ENCODE assay signal across 26 mouse cellular contexts in the genomic region with DNA sequence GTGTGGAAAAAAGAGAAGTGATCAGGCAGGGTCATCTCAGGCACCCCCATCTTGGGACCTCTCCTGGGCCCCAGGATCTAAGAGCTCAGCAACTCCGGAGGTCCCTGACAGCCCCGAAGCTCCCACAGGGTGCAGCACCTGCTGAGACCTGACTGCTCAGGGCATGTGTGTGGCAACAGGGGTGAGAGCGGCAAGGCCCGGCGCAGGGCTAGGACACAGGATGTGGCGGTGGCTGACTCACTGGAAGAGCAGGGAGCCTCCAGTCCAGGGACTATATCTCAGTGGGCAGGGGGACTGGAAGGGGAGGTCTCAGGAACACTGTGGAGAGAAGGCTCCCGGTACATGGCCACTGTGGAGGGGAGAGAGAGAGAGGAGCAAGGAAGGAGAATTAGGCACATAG. TPM values are rescaled to one million over a fixed set of nuclear protein-coding genes. Genes with fewer than 3 reads are reported as not detected.
DNase-seq lines count a peak whose midpoint lies in the region; ATAC-seq and TF ChIP-seq lines count a peak whose summit lies in the region.
"Had no signal": no experiment of that assay in that cellular context is flagged by ENCODE, and none has a peak within 500 bp of the region (broad histone marks: within the 10 kb centered on the region; RNA-seq: fewer than 3 reads in every experiment).

No protein-coding gene starts in this region.

- H3K4me2 ChIP-seq in neural tube, embryonic 12.5 days (replicated peaks) = 0 out of 2 replicates have a peak overlapping the region, but pooled peaks have one; percentile 3
- no peak overlapping the region for H3K4me2 ChIP-seq in neural tube, embryonic 15.5 days
- H3K4me2 ChIP-seq in myocyte (ENCODE audit: low read depth) = peak overlapping the region; percentile 38
- no peak overlapping the region for H3K4me2 ChIP-seq in kidney, embryonic 15.5 days
- H3K4me2 ChIP-seq: forebrain, embryonic 15.5 days; heart, embryonic 13.5 days; intestine, embryonic 15.5 days had no signal

- peak; percentile 90 for DNase-seq in heart, adult 11 months
- no peak for DNase-seq in heart, adult 18-20 months
- DNase-seq in right cerebral cortex, postnatal 25 days = no peak
- DNase-seq: adrenal gland, adult 2 months; adrenal gland, postnatal 25 days; B cell, adult 2 months; cerebellum, adult 2 months; cerebellum, postnatal 10 days; gastrocnemius, postnatal 36 days; heart, adult 2 months; heart, postnatal 36 days had no signal

- H3K27me3 ChIP-seq in neural tube, embryonic 12.5 days (replicated peaks) = peaks cover 55% of the 10 kb centered on the region
- H3K27me3 ChIP-seq in neural tube, embryonic 15.5 days (replicated peaks) = peaks cover 30% of the 10 kb centered on the region
- no peaks in the 10 kb centered on the region for H3K27me3 ChIP-seq in C2C12 (ENCODE audit: control insufficient read depth, insufficient read depth, insufficient read length)
- H3K27me3 ChIP-seq in myocyte (ENCODE audit: control insufficient read depth, insufficient read depth, insufficient read length) = no peaks in the 10 kb centered on the region
- peaks cover 54% of the 10 kb centered on the region for H3K27me3 ChIP-seq in kidney, embryonic 15.5 days
- H3K27me3 ChIP-seq: intestine, embryonic 15.5 days had no signal

- H3K79me3 ChIP-seq in C2C12 (ENCODE audit: low read depth) = no peaks in the 10 kb centered on the region

- TF ChIP-seq CTCF in C2C12 (IDR thresholded peaks at IDR 0.05; ENCODE audit: control insufficient read depth, insufficient read depth, insufficient read length) = no peak

- H3K4me1 ChIP-seq in neural tube, embryonic 12.5 days = peaks cover 58% of the 10 kb centered on the region
- H3K4me1 ChIP-seq in neural tube, embryonic 15.5 days = peaks cover 52% of the 10 kb centered on the region
- H3K4me1 ChIP-seq in kidney, embryonic 15.5 days = peaks cover 57% of the 10 kb centered on the region

- no peak for TF ChIP-seq POLR2A in myocyte (IDR thresholded peaks at IDR 0.05; ENCODE audit: insufficient read length, low read depth)

- no peak for ATAC-seq in neural tube, embryonic 12.5 days (ENCODE audit: low FRiP score, low read depth)
- ATAC-seq in neural tube, embryonic 15.5 days (ENCODE audit: low FRiP score) = no peak
- no peak for ATAC-seq in kidney, embryonic 15.5 days (replicated peaks; ENCODE audit: low FRiP score)
- ATAC-seq: forebrain, embryonic 15.5 days; hindbrain, postnatal 0 days; intestine, embryonic 15.5 days; Patski had no signal

- H3K9ac ChIP-seq in neural tube, embryonic 12.5 days = no peak overlapping the region
- H3K9ac ChIP-seq in neural tube, embryonic 15.5 days (replicated peaks) = no peak overlapping the region
- H3K9ac ChIP-seq in kidney, embryonic 15.5 days = no peak overlapping the region
- H3K9ac ChIP-seq: forebrain, embryonic 15.5 days; heart, embryonic 13.5 days; intestine, embryonic 15.5 days had no signal

- no peaks in the 10 kb centered on the region for H3K9me3 ChIP-seq in neural tube, embryonic 12.5 days
- no peaks in the 10 kb centered on the region for H3K9me3 ChIP-seq in neural tube, embryonic 15.5 days (replicated peaks)
- no peaks in the 10 kb centered on the region for H3K9me3 ChIP-seq in kidney, embryonic 15.5 days (replicated peaks)
- H3K9me3 ChIP-seq: embryonic facial prominence, embryonic 10.5 days; forebrain, embryonic 15.5 days; heart, embryonic 13.5 days; intestine, embryonic 15.5 days had no signal

- H3K36me3 ChIP-seq in neural tube, embryonic 12.5 days = no peaks in the 10 kb centered on the region
- H3K36me3 ChIP-seq in neural tube, embryonic 15.5 days = no peaks in the 10 kb centered on the region
- H3K36me3 ChIP-seq in C2C12 (ENCODE audit: control insufficient read depth, insufficient read depth) (peaks cover 6% of the 10 kb centered on the region), myocyte (ENCODE audit: control insufficient read depth, insufficient read depth) (peaks cover 4% of the 10 kb centered on the region)
- no peaks in the 10 kb centered on the region for H3K36me3 ChIP-seq in kidney, embryonic 15.5 days
- H3K36me3 ChIP-seq: embryonic facial prominence, embryonic 10.5 days; forebrain, embryonic 15.5 days; heart, embryonic 13.5 days; intestine, embryonic 15.5 days had no signal

- H3K4me3 ChIP-seq in neural tube, embryonic 12.5 days = no peak overlapping the region
- no peak overlapping the region for H3K4me3 ChIP-seq in neural tube, embryonic 15.5 days (replicated peaks)
- H3K4me3 ChIP-seq in C2C12 (ENCODE audit: insufficient read depth, poor library complexity, severe bottlenecking) (no peak overlapping the region), myocyte (no peak overlapping the region)
- H3K4me3 ChIP-seq in kidney, embryonic 15.5 days (replicated peaks) = no peak overlapping the region
- H3K4me3 ChIP-seq: embryonic facial prominence, embryonic 10.5 days; forebrain, embryonic 15.5 days; heart, adult 2 months; heart, embryonic 13.5 days; intestine, embryonic 15.5 days had no signal

- H3ac ChIP-seq in C2C12 (ENCODE audit: control insufficient read depth, insufficient read length, low read depth) (no peak overlapping the region), myocyte (ENCODE audit: control insufficient read depth, insufficient read length) (no peak overlapping the region)

- H3K79me2 ChIP-seq in C2C12 (ENCODE audit: control insufficient read depth, insufficient read depth) (no peaks in the 10 kb centered on the region), myocyte (ENCODE audit: control insufficient read depth, insufficient read depth) (no peaks in the 10 kb centered on the region)

- 72% methylated on average over 7 of the region's 7 CpGs for WGBS in neural tube, embryonic 12.5 days
- 81% methylated on average over 7 of the region's 7 CpGs for WGBS in neural tube, embryonic 15.5 days
- 80% methylated on average over 7 of the region's 7 CpGs for WGBS in kidney, embryonic 15.5 days

- H3K27ac ChIP-seq in neural tube, embryonic 12.5 days = no peak overlapping the region
- H3K27ac ChIP-seq in neural tube, embryonic 15.5 days (replicated peaks) = no peak overlapping the region
- no peak overlapping the region for H3K27ac ChIP-seq in kidney, embryonic 15.5 days
- H3K27ac ChIP-seq: embryonic facial prominence, embryonic 10.5 days; forebrain, embryonic 15.5 days; heart, adult 2 months; heart, embryonic 13.5 days; hindbrain, postnatal 0 days; intestine, embryonic 15.5 days had no signal

TF ChIP-seq in C2C12, 6 proteins besides CTCF, POLR2A, EP300 and RAD21 (continues in another document):
- TF ChIP-seq MYOG (IDR thresholded peaks at IDR 0.05; ENCODE audit: control insufficient read depth, extremely low read depth, insufficient read length) (no peak), USF1 (IDR thresholded peaks at IDR 0.05; ENCODE audit: low read depth) (no peak), MAX (IDR thresholded peaks at IDR 0.05) (no peak), FOSL1 (IDR thresholded peaks at IDR 0.05; ENCODE audit: insufficient read depth, low read length, poor library complexity, severe bottlenecking) (peak; percentile 27), MYOD1 (IDR thresholded peaks at IDR 0.05; ENCODE audit: control insufficient read depth, insufficient read length, low read depth) (peak; percentile 61)

TF ChIP-seq in myocyte, 11 proteins besides CTCF, POLR2A, EP300 and RAD21 (continues in another document):
- TF ChIP-seq MYOD1 (IDR thresholded peaks at IDR 0.05; ENCODE audit: control insufficient read depth in 1 of 3, insufficient read length in 2 of 3, low read depth in 2 of 3) (peak in 2 of 3 experiments; percentile 39 to 81), MAX (IDR thresholded peaks at IDR 0.05; ENCODE audit: low read depth) (no peak), CEBPB (IDR thresholded peaks at IDR 0.05; ENCODE audit: insufficient read depth, poor library complexity, severe bottlenecking) (0 out of 2 replicates have a peak, but pooled peaks have one; percentile 4), MYOG (IDR thresholded peaks at IDR 0.05; ENCODE audit: control insufficient read depth in 1 of 3, insufficient read depth in 1 of 3, insufficient read length in 2 of 3, low read depth in 2 of 3) (peak in 1 of 3 experiments; percentile 64)

RNA-seq across cellular contexts. Expression of a gene that starts 2.2 kb away (rescaled TPM):
- total RNA-seq in heart, adult 18-20 months (2021) = 1 to 10 TPM; 2.0 to 4.6 TPM
- polyA plus RNA-seq in neural tube, embryonic 12.5 days (2016; fragmentation: Nextera tagmentation; extraction: Ambion mirVana) = 5.3 and 5.8 TPM in 2 replicates
- polyA plus RNA-seq in neural tube, embryonic 15.5 days (2015; fragmentation: Nextera tagmentation; extraction: Ambion mirVana) = 2.1 and 3.0 TPM in 2 replicates
- polyA plus RNA-seq in C2C12 (2012; fragmentation: generic; extraction: Trizol) (37.7 TPM), myocyte (2012; fragmentation: generic; extraction: Trizol) (95.3 TPM)
- polyA plus RNA-seq in kidney, embryonic 15.5 days (2015; fragmentation: Nextera tagmentation; extraction: Ambion mirVana) = 11.4 and 12.3 TPM in 2 replicates

RNA-seq across cellular contexts. Expression of a gene that starts 3.7 kb away (rescaled TPM):
- 1 to 10 TPM; 2.6 to 3.0 TPM for total RNA-seq in heart, adult 18-20 months (2021)
- 4.1 and 5.6 TPM in 2 replicates for polyA plus RNA-seq in neural tube, embryonic 12.5 days (2016; fragmentation: Nextera tagmentation; extraction: Ambion mirVana)
- polyA plus RNA-seq in neural tube, embryonic 15.5 days (2015; fragmentation: Nextera tagmentation; extraction: Ambion mirVana) = 8.5 and 8.7 TPM in 2 replicates
- 4.2 TPM for polyA plus RNA-seq in C2C12 (2012; fragmentation: generic; extraction: Trizol)
- 17.5 TPM for polyA plus RNA-seq in myocyte (2012; fragmentation: generic; extraction: Trizol)
- polyA plus RNA-seq in kidney, embryonic 15.5 days (2015; fragmentation: Nextera tagmentation; extraction: Ambion mirVana) = 2.0 and 2.5 TPM in 2 replicates

RNA-seq across cellular contexts. Expression of a gene that starts 7.5 kb away (rescaled TPM):
- under 1 TPM; 0.17 to 0.49 TPM for total RNA-seq in heart, adult 18-20 months (2021)
- polyA plus RNA-seq in neural tube, embryonic 12.5 days (2016; fragmentation: Nextera tagmentation; extraction: Ambion mirVana) = 1.1 and 1.7 TPM in 2 replicates
- 1.1 and 4.2 TPM in 2 replicates for polyA plus RNA-seq in neural tube, embryonic 15.5 days (2015; fragmentation: Nextera tagmentation; extraction: Ambion mirVana)
- polyA plus RNA-seq in C2C12 (2012; fragmentation: generic; extraction: Trizol) (0.32 TPM), myocyte (2012; fragmentation: generic; extraction: Trizol) (0.61 TPM)
- polyA plus RNA-seq in kidney, embryonic 15.5 days (2015; fragmentation: Nextera tagmentation; extraction: Ambion mirVana) = 8.3 TPM in 2 replicates
- total RNA-seq: adrenal gland, postnatal 25 days had no signal

RNA-seq across cellular contexts. Expression of a gene that starts 17.2 kb away (rescaled TPM):
- total RNA-seq in heart, adult 18-20 months (2021) = not detected
- polyA plus RNA-seq in neural tube, embryonic 12.5 days (2016; fragmentation: Nextera tagmentation; extraction: Ambion mirVana) = not detected in 2 replicates
- not detected in 2 replicates for polyA plus RNA-seq in neural tube, embryonic 15.5 days (2015; fragmentation: Nextera tagmentation; extraction: Ambion mirVana)
- polyA plus RNA-seq in C2C12 (2012; fragmentation: generic; extraction: Trizol) = not detected
- polyA plus RNA-seq in myocyte (2012; fragmentation: generic; extraction: Trizol) = 0.02 TPM
- polyA plus RNA-seq in kidney, embryonic 15.5 days (2015; fragmentation: Nextera tagmentation; extraction: Ambion mirVana) = not detected in 2 replicates
- total RNA-seq: adrenal gland, adult 2 months; adrenal gland, postnatal 25 days; gastrocnemius, adult 8-10 months; gastrocnemius, postnatal 36 days; heart, adult 2 months; heart, postnatal 36 days; hindbrain, postnatal 0 days had no signal
- polyA plus RNA-seq: adrenal gland, adult 2 months; cerebellum, adult 2 months; embryonic facial prominence, embryonic 10.5 days; embryonic facial prominence, embryonic 14.5 days; forebrain, embryonic 15.5 days; heart, embryonic 13.5 days; heart, postnatal 0 days; hindbrain, embryonic 11.5 days; hindbrain, postnatal 0 days; intestine, embryonic 15.5 days; Patski had no signal

RNA-seq across cellular contexts. Expression of a gene that starts 20.3 kb away (rescaled TPM):
- not detected for total RNA-seq in heart, adult 18-20 months (2021)
- polyA plus RNA-seq in neural tube, embryonic 12.5 days (2016; fragmentation: Nextera tagmentation; extraction: Ambion mirVana) = not detected in 2 replicates
- not detected in 2 replicates for polyA plus RNA-seq in neural tube, embryonic 15.5 days (2015; fragmentation: Nextera tagmentation; extraction: Ambion mirVana)
- polyA plus RNA-seq in C2C12 (2012; fragmentation: generic; extraction: Trizol) (not detected), myocyte (2012; fragmentation: generic; extraction: Trizol) (not detected)
- not detected in 2 replicates for polyA plus RNA-seq in kidney, embryonic 15.5 days (2015; fragmentation: Nextera tagmentation; extraction: Ambion mirVana)
- total RNA-seq: adrenal gland, adult 2 months; adrenal gland, postnatal 25 days; gastrocnemius, adult 8-10 months; gastrocnemius, postnatal 36 days; heart, adult 2 months; heart, postnatal 36 days; hindbrain, postnatal 0 days had no signal
- polyA plus RNA-seq: cerebellum, adult 2 months; embryonic facial prominence, embryonic 10.5 days; embryonic facial prominence, embryonic 14.5 days; forebrain, embryonic 15.5 days; heart, embryonic 13.5 days; heart, postnatal 0 days; hindbrain, embryonic 11.5 days; hindbrain, postnatal 0 days; intestine, embryonic 15.5 days; Patski had no signal

Comparison
In these comparisons a context has a peak if more than half of its experiments do, and no peak if none do; other contexts are left out.
1. H3K4me2 ChIP-seq: peak in neural tube, embryonic 12.5 days (single experiment) and myocyte (single experiment); none in neural tube, embryonic 15.5 days (single experiment) and kidney, embryonic 15.5 days (single experiment).